Mouse (Mus musculus): ENCODE measurements around the gene Akap2.

Gene Akap2

DNA sequence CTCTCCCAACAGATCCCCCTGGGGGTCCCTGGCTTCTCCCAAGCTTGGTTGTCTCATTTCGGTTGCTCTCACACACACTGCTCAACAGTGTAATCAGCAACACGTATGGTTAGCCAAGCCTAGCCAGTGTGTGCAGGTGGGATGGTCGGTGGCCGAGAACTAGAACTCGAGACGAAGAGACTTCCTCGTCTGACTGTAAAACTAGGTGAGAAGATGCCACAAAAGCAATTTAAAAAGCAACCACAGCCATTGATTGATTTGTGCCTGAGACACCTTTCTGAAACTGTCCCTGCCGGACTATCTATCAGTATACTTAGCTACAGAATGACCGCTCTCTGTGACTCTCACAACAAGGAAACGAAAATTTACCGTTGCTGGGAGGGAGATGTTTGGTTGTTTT is 37.6 kb downstream of the Akap2 start:
- DNase-seq (ENCODE audit: low read depth in 1 of 2, low spot score in 2 of 2) = no peak

DNA sequence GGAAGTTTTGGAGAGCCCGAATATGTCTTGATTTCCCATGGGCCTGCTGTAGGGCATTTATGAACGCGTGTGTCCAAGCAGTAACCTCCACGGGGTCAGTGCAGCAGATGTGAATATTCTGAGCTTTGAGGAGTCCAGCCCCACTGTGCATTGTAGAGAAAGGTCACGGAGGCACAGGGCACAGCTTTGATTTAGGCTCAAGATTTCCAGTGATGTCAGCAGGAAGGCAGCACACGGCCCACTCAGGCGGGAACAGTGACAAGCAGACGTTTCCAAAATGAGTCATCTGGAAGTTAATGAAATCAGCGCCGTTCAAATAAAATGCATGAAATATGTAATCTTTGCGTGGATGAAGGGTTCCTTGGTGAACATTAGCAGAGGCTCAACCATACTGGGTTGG is 40.5 kb downstream of the Akap2 start:
- no peak for DNase-seq (ENCODE audit: low read depth in 1 of 2, low spot score in 2 of 2)

DNA sequence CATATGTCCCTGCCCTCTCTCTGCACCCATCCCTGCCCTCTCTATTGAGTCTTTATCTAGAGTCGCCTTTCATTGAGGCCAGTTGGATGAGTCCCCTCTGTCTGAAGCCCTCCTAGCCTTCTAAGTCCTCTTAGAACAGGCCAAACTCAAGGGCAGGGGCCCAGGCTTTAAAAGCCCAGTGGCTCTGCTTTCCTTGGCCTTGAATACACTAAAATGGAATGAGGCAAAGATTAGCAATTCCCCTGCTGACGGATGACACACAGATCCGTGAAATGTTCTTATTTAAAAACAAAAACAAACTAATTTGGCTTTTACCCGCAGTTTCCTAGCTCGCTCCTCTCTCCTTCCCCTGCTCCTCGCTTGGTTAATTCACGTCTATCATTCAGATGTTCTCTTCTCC is 45.0 kb downstream of the Akap2 start:
- no peak for DNase-seq (ENCODE audit: low read depth in 1 of 2, low spot score in 2 of 2)

DNA sequence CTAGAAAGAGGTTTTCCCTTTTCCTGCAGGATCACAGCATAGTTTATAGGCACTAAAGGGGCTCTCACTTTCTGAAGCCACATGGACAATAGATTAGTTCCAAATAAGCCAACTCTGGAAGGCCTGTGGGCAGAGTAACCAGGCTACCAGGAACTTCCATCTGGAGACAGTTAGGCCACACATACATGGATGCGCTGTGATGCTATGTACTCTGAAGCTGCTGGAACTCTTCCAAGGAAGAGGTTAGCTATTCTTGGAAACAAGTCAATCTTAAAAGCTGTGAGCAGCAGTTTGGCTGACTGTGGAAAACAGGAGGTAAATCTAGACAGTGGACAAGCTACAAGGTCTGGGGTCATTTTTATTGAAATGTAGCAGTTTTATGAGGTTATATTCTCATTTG is 46.9 kb downstream of the Akap2 start:
- no peak for DNase-seq (ENCODE audit: low read depth in 1 of 2, low spot score in 2 of 2)

DNA sequence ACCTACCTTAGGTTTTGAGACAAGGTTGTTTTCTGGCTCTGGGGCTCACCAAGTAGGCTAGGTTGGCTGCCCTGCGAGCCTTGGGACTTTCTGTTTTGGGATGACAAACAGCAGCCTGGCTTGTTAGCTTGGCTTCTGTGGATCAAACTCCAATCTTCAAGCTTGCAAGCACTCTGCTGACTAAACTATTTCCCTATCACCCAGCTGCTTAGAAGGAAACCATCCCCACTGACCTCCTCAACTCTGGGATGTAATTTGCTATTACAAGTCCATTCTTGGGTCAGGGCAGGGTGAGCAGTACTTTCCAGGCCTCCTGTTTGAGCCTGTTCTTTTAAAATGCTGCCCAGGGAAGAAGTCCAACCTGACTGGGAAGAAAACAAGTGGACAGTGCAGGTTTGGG is 47.5 kb downstream of the Akap2 start:
- no peak for DNase-seq (ENCODE audit: low read depth in 1 of 2, low spot score in 2 of 2)

DNA sequence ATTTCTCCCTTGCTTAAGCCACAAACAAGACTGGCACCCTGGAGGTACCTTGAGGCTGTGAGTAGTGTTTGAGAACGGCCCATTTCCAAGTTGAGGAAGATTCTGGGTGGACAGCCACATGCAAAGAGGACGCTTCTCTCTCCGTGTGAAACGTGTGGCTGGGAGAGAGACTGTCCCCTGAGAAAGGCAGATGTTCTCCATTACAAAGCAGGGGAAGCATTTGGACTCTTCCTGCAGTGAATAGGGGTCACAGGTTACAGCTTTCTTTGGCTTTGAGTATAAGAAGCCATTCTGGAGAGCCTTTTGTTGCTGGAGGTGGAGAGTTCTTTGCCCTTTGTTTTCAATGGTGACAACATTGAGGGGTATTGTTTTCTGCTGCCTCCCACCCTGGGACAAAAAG is 48.3 kb downstream of the Akap2 start:
- no peak for DNase-seq (ENCODE audit: low read depth in 1 of 2, low spot score in 2 of 2)

DNA sequence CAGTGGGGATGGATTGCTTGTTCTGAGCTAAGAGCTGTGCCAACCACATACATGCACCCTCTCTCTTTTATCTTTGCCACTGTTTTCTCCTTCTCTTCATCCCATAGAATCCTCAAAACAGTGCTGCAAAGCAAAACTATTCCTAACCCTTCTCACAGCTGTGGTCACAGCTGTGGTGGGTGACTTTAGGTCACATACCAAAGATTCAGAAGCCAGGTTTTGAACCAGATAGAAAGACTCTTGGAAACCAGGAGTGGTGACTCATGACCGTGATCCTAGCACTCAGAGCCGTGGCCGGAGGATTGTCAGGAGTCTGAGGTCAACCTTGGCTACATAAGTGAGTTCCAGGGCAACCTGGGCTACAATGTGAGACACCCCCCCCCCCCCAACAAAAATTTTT is 51.5 kb downstream of the Akap2 start:
- no peak for DNase-seq (ENCODE audit: low read depth in 1 of 2, low spot score in 2 of 2)

DNA sequence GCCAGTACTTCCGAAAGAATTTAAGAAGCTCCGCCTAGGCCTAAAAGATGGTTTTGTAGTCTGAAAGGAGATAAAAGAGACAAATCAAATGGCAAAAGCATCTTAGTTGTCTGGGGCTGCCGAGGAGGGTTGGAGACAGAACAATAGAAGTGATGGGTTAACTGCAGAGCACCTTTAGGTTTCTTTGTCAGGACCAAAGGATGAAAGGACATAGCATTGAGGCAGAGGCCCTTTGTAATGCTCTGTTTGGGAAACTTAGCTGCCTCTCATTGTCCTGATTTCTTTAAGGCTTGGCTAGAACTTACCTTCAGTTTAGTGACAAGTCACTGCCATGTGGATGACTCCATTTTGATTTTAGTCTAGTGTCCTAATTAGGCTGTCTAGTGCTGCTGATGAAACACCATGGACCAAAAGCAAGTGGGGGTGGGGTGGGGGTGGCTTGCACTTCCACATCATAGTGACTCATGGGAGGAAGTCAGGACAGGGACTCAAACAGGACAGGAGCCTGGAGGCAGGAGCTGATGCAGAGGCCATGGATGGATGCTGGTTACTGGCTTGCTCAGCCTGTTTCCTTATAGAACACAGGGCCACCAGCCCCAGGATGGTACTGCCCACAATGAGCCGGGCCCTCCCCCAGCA is 52.8 kb downstream of the Akap2 start:
- no peak for DNase-seq (ENCODE audit: low read depth in 1 of 2, low spot score in 2 of 2)

DNA sequence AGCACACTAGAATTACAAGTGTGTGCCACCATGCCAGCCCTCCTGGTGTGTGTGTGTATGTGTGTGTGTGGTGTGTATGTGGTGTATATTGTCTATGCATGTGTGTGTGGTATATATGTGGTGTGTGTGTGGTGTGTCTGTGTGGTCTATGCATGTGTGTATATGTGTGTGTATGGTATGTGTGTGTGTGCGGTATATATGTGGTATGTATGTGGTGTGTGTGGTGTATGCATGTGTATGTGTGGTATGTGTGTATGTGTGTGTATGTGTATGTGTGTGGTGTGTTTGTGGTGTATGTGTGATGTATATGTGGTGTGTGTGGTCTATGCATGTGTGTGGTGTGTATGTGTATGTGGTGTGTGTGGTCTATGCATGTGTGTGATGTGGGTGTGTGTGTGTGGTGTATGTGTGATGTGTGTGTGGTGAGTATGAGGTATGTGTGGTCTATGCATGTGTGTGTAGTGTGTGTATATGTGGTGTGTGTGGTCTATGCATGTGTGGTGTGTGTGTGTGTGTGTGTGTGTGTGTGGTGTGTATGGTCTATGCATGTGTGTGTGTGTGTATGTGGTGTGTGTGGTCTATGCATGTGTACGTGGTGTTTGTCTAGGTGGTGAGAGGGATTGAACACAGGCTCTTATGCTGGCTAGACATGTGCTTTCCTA is 54.2 kb downstream of the Akap2 start:
- no peak for DNase-seq (ENCODE audit: low read depth in 1 of 2, low spot score in 2 of 2)

DNA sequence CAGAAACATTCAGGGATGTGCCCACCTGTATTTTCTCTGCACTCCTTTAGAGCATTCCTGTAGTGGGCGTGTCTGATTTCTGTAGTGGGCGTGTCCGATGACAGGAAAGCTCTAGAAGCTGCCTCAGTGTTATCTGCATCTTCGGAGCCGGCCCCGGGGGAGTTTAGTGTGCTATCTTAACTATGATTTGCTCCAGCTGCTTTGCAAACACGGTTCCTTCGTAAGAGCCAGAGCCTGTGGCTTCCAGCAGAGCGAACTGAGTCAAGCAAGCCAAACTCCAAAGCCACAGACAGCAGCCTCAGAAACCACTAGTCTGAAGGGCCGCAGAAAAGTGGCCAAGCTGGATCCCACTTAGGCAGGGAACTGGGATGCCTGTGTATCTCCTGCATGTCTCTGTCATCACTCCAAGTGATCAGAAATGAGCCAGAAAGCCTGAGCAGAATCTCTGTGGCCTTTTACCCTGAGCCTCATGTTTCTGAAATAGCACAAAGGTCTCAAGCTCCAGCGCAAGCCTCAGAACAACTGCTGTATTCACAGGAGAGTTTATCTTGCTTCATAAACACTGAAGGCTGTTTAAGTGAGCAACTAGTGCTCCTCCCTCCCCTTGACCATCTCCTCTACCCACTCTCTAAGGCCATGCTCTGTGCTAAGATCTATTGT is 55.5 kb downstream of the Akap2 start:
- DNase-seq (ENCODE audit: low read depth in 1 of 2, low spot score in 2 of 2) = no peak

DNA sequence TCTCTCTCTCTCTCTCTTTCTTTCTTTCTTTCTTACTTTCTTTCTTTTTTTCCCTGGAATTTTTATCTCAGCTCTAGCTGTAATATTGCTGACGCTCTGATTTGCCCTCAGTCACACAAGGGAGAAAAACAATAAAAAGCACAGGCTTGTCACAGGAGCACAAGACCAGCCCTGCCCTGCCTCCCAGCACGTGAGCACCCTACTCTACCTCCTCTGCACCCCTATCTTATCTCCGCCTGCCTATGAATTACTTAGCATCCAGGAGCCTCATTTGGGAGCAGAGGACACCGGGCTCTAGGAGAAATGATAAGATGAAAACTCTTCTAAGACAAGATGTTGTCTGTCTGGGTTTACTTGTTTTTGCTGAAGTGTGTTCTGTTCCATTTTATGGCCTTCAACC is 57.1 kb downstream of the Akap2 start:
- DNase-seq (ENCODE audit: low read depth in 1 of 2, low spot score in 2 of 2) = no peak

DNA sequence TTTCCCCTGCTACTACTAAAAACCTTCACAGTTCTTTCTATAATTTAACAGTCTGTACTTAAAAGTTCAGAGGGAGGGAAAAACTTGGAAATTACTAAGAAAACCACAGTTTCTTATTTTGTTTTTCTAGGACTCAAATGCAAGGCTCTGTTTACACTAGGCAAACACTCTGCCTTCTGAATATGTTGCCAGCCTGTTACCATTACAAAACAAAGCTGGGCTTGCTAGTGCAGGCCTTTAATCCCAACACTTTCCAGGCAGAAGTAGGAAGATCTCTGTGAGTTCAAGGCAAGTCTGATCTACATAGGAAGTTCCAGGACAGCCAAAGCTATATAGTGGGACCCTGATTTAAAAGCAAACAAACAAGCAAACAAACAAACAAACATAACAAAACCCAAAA is 58.1 kb downstream of the Akap2 start:
- DNase-seq (ENCODE audit: low read depth in 1 of 2, low spot score in 2 of 2) = no peak

DNA sequence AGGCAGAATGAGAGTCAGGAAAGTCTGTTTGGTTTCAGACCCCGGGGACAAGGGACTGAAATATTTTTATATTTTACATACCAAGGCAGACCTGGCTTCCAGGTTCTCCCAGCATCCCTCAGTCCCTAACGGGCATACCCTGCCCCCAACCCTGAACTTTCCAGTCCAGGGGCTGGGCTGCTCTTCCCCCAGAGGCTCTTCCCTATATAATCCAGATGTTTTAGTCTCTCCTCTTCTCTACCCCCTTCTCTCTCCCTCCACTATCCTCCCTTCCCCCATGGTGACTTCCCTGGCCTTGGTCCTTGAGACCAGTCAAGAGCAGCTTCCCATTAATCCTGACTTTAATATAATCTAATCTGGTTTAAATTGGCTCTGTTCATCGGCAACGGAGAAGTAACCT is 62.9 kb downstream of the Akap2 start:
- DNase-seq (ENCODE audit: low read depth in 1 of 2, low spot score in 2 of 2) = no peak

DNA sequence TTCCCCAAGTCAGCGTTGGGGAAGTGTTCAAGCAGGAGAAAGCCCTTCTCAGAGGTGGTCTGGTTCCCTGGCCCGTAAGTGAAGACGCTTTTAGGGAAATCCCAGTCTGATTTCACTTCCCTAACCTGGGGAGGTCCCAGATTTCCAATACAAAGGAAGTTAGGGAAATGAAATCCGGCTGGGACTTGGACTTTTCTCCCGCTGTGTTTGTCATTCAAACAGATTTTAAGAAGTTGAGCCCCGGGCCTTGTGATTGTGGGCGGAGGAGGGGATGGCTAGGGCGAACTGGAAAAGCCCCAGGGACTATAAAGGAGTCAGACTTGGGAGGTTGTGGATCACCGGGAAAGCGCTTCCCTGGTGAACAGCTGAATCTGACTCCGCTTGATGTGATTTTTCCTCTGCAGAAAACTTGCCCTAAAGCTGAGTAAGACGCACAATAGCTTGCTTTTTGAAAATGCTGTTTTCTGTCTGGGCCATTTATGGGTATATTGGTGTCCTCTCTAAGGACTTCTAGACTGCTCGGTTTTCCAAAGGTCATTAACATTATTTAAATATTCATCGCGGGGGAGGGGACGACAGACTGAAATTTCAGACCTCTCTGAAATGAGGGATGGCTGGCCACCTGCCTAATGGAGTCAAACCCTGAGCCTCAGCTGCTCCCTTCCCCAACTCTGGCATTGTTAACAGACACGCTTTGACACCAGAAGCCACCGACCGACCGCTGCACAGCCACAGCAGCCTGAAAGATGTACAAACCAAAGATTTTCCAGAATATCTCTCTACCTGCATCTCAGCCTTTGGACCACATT is 63.6 kb downstream of the Akap2 start:
- DNase-seq (ENCODE audit: low read depth in 1 of 2, low spot score in 2 of 2) = no peak

DNA sequence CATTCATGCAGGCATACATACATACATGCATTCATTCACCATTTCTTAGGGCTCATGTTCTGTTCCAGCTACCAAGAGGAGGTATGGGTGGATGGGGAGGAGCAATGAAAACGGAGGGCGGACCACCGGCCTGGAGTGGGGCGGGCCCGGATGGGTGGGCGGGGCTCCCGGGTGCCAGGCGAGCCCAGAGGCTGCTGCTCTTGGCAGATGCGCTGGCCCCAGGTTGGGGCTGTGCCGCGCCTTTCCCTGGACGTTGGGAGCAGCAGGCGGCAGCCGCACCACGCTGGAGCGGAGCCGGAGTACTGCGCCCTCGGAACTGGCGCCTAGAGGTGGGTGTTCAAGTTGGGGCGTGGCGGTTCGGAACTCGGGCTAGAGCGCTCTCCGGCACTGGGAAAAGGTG is 64.5 kb downstream of the Akap2 start:
- DNase-seq (ENCODE audit: low read depth in 1 of 2, low spot score in 2 of 2) = no peak

DNA sequence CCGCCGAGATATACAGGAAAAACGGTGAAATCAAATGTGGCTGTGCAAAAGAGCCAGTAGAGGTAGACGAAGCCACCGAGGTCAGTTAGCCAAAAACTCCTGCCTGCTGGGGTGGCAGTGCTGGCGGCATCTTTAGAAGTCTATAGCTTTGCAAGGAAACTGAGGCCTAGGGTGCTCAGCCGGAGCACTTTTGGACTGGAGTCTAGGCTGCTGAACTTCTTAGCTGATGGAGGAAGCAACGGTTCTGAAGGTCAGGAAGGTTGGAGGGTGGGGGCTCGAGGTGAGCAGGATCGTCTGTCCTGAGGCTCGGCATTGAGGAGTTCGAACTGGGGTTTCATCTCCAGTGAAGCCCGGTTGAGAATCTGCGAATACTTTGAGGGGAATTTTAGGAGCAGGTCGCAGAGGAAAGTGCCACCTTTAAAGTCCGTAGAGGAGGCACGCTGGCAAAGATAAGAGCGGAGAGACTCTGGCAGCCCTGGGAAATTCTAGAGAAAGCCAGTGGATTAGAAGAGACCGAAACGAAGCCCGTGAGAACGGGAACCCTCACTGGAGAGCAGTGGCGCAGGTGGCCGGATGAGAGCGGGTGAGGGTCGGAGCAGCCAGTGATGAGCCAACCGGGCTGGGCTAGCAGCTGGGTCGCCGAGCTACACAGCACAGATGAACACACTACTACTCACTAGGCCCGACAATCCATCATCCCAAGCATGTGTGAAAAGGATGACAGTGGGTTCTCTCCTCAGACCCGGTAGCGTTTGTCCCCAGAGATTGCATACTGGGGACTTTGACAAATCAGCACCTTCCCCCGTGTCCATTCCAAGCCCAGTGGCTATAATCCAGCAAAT is 65.3 kb downstream of the Akap2 start:
- DNase-seq (ENCODE audit: low read depth in 1 of 2, low spot score in 2 of 2) = no peak

DNA sequence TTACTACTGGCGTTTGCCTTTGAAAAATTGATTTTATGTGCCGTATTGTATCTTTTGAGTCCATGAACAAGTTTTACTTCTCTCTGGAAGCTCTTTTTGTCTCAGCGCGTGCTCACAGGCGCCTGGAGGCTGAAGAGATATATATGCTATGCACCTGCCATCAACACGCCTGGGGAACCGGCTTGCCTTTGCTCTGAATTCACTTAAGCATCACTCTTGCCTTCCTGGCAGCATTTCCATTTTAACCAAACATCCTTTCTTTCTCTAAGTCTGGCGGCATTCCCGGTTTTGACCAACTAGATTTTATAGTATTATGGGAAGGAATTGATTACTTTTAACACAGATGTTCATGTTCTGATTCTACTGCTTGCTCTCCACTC is 65.9 kb downstream of the Akap2 start:
- no peak for DNase-seq (ENCODE audit: low read depth in 1 of 2, low spot score in 2 of 2)

DNA sequence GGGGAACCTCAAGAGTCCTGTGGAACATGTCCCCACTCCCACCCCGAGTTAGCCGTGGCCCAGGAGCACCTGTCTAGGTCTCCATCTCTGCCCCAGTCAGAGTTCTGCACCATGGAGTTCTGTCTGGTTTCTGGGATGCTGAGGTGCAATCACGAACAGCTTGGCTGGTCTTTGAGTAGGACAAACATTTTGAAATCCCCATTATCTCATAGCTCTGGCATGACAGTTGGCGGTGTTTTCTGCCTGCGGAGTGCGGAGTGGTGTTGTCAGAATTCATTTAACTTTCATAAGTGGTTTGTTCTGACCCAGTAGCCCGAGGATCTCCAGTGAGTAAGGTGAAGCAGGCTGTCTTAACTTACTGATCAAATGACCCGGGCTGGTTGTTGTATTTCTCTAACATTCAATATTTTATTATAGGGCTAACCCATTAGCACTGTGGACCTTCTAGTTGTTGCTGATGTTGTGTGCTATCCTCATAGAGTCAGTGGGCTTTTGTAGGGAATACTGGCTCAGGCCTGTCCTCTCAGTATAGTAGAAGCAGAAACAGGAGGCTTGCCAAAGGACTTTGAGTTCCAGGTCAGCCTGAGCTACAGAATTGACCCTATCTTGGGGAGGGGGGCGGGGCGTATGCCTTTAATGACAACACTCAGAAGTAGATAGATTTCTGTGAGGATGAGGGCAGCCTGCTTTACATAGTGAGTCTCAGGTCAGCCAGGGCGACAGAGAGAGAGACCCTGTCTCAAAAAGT is 66.6 kb downstream of the Akap2 start:
- no peak for DNase-seq (ENCODE audit: low read depth in 1 of 2, low spot score in 2 of 2)

DNA sequence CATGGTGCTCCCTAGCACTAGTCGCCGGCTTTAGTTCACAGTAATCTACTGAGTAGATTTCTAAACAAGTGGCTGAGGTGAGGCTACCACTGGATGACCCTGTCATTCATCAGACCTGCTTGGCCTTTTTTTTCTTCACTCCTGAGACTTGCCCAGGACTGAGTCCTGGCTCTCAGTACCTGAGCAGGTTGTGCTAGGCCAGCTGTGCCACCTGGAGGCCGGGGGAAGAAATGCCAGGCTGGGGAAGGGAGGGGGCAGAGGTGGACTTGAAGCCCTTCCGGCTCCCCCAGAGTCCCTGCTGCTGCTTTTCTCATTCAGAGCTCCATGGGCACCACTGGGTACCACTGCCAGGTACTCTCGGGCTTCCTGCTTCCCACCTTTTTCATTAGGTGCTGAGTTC is 71.3 kb downstream of the Akap2 start:
- DNase-seq (ENCODE audit: low read depth in 1 of 2, low spot score in 2 of 2) = no peak

DNA sequence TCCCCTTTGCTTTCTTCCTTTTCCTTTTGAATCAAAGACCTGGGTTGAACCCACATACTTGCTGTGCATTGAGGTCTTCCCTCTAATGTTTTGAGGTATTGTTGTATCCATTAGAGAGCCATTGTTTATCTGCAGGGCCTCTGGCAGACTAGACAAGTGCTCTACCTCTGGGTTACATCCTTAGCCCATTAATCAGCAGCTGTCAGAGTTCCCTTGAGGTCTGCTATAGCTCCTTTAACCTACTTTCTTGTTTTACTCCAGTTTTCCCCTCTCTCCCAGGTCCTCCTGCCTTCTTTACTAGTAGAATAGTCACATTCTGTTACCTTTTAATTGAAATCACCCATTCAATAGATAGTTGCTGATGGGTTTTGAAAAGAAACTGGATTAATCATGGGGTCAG is 71.7 kb downstream of the Akap2 start:
- no peak for DNase-seq (ENCODE audit: low read depth in 1 of 2, low spot score in 2 of 2)
